Mouse (Mus musculus): Measurements from ENCODE around the gene Gm9887.
"Not testable (repeated sequence)": the region's sequence is repeated elsewhere in the genome, so short reads cannot be mapped to it uniquely, and the experiment has no call there.

Gm9887 gene

DNA sequence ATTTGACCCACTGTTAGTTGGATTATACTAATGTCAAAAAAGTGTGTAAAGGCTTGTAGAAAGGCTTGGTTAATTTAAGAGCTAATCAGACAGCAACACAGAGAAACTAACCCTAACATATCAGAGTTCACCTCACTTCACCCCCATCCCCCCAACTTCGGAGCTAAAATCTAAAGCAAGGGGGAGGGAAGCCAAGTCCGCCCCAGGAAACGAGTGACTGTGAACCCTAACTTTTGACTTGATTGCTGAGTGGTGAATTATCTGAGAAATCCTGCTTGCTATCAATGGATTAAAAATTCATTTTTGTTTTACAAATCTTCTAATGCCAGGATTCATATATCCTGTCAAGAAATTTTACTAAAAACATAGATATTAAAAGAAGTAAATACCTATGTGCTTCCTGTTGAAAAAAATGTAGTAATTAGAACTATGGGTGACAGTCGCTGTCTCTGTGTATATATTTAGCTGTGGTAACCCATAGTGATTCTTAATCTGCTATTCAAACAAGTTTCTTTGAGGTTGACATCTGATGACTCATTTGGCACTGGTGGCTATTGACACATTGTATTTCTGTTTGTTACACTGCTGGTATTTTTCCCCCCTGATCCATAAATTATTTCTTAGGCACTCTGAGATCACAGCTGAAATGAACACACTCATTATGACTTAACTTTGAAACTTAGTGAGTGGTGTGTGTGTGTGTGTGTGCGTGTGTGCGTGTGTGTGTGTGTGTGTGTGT is 13.5 kb upstream of the Gm9887 start:
- no peak for DNase-seq

DNA sequence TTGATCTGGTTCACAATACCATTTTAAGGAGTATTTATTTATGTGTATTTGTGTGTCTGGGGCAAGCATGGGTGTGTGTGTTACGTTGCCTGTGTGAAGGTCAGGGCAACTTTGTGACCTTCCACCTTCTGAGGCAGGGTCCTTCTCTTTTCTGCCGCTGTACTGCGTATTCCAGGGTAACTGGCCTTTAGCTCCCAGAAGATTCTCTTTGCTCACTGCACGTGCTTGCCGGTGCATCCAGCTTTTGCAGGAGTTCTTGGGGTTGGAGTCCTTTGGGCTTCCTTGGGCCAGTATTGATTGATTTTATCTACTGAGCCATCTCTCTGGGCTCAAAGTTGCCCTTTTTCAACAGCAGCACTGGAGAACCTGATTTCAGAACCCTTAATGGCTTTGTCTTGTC is 12.3 kb upstream of the Gm9887 start:
- no peak for DNase-seq

DNA sequence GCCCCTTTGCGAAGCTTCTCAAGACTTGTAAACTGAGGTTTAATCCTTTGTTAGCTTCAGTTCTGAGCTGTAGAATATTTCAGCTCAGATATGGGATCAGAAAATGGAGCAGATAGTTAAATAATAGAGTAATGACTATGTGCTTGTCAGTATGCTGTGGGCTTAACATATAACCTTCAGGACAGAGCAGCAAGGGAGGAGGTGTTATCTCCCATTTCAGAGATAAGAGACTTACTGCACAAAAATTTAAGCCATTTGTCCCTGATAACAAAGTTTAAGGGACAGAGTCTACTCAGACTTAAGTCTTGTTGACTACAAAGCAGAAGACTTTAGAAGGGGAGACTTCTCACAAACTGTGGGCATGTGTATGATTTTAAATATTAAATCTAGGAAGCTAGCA is 10.6 kb upstream of the Gm9887 start:
- DNase-seq: no peak

DNA sequence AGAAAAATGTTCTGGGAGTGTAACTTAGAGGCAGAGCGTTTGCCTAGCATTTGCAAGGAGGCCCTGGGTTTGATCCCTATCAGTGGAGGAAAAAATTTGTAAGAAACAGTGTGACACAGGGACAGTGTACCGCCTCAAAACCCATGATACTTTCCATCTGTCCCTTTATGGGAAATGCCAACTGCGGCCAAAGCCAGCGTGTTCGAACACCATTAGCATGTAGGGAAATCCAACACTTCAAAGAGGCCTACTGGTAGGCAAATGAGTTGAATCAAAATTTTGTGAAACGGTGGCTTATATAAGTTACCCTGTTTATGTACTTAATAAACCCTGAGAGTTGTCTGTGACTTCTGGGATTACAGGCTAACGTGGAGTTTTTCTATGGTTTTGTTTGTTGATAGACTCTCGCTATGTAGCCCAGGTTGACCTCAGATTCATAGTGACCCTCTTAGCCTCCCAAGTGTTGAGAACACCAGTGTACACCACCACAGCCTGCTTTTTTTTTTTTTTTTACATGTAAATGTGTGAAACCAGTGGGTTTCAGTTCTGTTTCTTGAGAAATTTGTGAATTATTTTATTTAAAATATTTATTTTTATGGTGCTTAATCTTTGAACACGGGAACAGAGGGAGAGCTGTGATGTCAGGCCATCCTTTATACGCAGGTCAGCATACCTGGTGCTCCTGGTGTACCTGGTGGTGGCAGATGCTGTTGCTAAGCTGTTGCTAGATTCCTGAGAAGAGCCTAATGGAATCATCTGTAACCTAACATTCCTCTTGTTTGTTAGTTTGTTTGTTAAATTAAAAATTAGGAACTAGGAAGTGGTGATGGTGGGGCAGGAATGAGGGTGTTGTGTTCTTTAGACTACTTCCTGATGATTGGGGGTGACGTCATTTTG is 6.5 kb upstream of the Gm9887 start:
- DNase-seq: no peak

DNA sequence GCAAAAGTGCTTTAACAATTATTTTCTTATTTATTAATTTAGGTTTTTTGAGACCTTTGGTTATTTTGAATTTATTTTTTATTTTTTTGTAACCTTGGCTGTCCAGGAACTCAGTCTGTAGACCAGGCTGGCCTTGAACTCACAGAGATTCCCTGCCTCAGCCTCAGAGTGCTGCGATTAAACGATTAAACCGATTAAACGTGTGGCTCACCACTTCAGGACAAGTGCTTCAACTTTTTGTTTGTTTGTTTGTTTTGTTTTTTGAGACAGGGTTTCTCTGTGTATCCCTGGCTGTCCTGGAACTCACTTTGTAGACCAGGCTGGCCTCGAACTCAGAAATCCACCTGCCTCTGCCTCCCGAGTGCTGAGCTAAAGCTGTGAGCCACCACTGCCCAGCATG is 5.4 kb upstream of the Gm9887 start:
- DNase-seq: not testable (repeated sequence)

DNA sequence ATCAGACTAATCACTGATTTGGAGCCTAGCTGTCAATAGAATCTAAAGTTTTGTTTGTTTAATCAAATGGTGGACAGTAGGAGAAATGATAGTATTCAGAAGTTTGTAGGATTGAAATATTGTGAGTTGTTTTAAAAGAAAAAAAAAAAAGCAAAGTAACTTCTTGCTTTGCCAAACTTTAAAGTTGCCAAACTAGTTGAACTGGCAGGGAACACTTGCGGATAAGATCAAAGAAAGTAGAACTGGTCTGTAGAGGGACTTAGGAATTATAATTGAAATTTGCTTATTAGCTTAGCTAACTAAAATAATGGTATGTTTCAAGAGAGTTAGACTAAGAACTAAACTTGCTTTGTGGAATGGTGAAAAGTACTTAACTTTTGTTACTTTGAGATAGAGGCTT is 4.9 kb upstream of the Gm9887 start:
- no peak for DNase-seq

DNA sequence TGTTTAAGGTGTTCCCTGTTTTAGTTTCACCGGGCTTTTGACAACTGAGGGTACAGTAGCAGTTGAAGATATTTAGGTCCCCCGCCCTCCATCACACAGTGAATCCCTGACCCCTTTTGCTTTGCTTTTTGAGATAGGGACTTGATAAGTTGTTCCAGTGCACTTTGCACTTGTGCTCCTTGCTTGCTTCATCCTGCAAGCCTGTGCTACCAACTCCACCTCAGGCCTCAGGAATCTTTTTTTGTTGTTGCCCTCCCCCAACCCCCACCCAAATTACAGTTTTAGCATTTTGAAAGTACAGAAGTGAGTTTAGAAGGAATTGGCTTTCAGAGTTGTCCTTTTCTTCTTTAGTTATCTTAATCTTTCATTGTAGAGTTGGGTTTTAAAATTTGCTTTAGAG is 3.9 kb upstream of the Gm9887 start:
- DNase-seq: no peak

DNA sequence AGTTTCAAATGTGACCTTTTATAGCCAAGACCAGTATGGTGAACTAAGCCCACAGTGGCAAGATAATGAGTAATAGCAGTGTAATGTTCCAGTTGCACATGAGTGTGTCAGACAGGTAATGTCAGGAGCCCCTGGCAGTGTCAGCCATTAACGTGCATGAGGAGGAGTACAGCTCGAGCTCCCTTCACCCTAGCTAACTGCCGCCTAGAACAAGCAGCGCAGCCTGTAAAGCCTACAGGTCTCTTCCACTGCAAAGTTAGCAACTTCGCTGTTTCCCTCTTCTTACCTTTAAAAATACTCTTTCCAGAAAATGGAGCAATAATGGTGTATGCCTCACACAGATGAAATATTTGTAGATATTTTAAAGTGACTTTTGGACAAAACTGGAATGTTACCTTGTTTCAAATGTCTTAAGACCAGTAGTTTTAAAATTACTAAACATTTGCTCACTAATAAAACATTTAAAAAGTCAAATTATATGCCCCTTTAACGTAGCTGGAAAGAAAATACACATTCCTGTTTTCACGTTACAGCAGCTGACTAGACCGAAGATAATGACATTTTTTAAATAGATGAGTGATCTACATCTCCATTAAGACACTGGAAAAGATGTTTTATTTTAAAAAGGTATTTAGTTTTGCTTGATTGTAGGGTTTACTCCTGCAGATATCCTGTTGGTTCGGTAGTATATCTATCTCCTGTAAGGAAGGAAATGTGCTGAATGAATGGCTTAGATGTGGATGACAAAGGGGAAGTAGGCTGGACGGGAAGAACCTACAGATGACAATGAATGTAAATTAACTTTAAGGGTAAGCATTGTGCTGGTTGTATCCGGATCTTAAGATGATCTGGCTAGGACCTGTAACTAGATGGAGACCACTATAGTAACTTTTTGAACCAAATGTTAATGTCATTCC is 1.9 kb upstream of the Gm9887 start:
- DNase-seq: no peak

DNA sequence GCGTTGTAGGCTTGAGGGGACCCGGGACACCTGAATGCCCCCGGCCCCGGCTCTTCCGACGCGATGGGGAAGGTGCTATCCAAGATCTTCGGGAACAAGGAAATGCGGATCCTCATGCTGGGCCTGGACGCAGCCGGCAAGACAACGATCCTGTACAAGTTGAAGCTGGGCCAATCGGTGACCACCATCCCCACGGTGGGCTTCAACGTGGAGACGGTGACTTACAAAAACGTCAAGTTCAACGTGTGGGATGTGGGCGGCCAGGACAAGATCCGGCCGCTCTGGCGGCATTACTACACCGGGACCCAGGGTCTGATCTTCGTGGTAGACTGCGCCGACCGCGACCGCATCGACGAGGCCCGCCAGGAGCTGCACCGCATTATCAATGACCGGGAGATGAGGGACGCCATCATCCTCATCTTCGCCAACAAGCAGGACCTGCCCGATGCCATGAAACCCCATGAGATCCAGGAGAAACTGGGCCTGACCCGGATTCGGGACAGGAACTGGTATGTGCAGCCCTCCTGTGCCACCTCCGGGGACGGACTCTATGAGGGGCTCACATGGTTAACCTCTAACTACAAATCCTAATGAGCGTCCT is 573 bp upstream of the Gm9887 start:
- DNase-seq: no peak

DNA sequence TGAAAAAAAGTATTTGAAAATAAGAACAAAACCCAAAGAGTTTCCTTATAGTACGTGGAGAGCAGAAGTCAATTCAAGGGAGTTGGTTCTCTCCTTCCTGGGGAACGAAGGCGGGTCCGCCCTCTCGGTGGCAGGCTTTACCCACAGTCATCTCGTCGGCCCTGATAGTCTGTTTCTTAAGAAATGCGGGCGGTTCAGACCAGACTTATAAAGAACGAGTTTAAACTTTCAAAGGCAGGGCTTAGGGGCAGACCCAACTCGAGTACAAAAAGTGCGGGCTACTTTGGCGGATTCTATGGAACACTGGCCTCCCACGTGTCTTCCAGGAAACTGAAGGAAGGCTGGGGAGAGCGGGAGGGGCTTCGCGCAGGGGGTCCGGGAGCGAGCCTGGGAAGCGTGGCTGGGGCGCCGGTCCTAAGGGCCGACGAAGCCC is 821 bp downstream of the Gm9887 start:
- DNase-seq: no peak

DNA sequence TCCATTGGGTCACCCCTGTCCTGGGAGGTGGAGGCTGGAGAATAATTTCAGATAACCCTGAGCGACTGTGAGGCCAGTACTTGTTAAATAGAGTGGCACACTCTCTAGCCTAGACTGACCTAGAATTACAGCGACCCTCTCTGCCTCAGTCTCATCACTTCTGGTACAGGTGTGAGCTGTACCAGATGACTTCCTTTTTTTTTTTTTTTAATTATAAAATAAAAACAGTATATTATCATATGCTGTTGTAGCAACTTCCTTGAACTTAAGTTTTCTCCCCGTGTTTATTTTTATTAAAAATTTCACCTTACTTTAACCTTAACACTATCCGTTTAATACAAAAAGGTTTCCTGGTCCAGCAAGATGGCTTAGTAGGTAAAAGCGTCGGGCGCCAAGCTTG is 1.3 kb downstream of the Gm9887 start:
- no peak for DNase-seq

DNA sequence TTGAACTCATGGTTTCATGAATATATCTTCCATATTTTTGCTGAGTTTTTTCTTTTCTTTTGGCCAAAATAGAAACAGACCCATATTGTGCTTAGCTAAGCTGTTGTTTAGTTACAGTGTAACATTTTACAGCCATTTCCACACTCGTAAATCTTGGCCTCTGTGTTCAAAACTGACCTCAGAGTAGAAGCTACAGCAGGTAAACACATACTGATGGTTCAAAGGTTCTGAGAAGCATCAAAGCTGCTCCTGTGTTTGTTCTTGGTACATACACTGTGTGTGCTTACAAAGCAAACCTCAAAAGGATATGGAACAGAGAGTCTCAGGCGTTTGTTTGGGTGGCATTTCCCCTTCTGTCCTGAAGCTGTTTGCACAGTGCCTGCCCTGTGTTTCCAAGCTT is 4.7 kb downstream of the Gm9887 start:
- DNase-seq: no peak

DNA sequence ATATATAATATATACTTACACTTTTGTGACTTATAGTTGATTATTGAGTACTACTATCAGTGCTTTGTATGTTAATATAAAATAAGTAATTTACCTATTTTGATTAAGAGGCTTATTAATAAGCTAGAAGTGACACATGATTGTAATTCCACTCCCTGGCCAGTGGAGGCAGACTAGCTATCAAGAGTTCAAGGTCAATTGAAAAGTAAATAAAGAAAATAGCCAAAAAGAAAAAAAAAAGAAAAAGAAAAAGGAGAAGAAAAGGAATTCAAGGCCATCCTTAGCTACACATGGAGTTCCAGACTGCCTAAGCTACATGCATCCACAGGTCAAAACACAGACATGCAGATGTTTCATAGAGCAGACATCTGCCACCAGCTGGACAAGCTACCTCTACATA is 5.8 kb downstream of the Gm9887 start:
- DNase-seq: no peak

DNA sequence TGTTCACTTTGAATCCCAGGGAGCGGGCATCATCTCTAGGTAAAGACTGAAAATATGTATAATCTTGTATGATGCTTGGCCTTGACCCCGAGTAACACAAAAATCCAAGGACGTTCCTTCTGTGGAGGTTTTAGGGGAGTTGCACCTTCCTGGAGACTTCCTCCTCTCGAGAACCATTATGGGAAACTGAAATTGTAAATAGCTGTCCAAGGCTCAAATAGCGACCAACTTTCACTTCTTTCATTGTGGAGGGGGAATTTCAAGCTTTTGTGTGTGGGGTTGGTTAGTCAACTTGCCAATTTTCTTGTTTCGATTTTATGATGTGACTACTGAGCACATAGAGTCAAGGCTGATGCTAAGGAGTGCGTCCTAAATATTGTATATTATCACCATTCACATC is 6.5 kb downstream of the Gm9887 start:
- DNase-seq: no peak

DNA sequence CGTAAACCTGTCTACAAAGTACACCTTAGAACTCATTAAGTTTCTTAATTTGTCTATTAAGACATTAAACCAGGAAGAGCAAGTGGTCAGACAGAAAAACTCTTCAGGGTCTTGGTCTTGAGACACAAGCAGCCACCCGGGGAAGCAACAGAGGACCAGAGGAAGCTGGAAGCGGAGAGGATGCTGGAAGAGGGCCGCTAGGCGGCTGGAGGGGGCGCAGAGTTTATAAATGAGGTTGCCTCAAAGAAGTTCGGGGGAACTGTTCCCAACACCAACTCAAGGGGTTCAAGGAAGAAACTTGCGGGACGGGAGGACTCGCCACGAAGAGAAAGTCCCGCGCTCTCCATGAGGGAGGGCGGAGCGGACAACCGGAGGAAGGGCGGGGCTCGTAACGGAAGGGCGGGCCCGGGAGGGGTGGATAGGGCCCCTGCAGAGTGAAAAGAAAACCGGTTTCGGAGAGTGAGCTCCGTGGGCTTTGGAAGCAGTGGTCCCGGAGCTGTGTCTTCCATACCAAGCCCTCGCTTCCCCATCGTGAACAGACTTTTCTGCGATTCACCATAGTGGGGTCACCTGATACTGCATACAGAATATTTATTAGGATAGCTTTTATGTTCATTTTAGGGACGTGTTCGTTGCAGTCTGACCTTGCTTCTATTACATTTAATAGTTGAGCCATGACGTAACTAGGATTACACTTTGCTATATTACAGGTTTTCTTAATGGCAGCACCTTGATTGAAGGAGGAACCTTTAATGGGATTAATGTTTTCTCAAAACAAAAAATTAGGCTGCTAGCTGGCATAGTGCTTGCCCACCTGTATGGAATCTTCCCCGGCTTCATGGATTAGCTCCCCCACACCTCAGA is 8.1 kb downstream of the Gm9887 start:
- peak; percentile 70 for DNase-seq

DNA sequence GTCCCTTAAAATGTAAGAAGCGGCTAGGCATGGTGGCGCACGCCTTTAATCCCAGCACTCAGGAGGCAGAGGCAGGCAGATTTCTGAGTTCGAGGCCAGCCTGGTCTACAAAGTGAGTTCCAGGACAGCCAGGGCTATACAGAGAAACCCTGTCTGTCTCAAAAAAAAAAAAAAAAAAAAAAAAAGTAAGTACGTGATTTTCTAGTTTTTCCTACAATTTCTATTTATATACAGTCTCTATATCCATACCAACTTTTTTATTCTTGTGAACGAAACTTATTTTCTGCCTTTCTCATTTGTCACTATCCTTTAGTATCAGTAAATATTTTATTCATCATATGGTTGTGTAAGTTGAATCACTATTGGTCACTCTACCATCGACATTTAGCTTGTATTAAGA is 9.1 kb downstream of the Gm9887 start:
- not testable (repeated sequence) for DNase-seq

DNA sequence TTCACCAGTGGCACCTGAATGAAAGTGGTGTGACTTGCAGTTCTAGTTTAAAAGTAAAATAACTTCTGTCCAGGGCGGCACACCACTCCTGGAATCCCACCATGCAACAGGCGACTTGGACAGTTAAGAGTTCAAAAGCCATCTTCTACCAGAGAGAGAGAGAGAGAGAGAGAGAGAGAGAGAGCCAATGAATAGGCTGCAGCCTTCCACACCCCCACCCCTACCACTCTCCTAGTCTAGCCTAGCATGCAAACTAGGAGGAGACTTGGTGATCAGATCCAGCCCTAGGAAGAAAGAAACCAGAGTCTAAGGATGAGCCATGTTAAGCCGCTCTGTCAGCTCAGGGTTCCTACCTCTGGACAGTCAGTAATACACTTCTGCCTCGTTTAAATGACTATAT is 9.9 kb downstream of the Gm9887 start:
- no peak for DNase-seq

DNA sequence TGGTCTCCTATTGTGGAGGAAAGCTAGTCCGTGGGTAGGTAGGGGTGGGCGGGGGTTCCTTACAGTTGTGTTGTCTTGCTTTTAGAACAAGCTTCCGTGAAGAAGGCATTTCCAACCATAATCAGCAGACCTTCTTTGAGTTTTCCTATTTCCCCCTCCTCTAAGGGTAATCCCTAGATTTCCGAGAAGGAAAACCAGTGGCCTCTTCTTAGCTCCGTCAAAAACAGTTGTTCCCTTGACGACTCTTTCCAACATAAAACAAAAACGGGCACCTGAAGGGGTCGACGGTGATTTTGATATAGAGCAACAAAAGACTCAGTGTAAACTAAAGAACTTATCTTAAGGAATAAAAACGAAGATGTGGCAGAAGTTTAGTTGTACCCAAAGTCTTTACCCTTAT is 10.3 kb downstream of the Gm9887 start:
- DNase-seq: no peak

DNA sequence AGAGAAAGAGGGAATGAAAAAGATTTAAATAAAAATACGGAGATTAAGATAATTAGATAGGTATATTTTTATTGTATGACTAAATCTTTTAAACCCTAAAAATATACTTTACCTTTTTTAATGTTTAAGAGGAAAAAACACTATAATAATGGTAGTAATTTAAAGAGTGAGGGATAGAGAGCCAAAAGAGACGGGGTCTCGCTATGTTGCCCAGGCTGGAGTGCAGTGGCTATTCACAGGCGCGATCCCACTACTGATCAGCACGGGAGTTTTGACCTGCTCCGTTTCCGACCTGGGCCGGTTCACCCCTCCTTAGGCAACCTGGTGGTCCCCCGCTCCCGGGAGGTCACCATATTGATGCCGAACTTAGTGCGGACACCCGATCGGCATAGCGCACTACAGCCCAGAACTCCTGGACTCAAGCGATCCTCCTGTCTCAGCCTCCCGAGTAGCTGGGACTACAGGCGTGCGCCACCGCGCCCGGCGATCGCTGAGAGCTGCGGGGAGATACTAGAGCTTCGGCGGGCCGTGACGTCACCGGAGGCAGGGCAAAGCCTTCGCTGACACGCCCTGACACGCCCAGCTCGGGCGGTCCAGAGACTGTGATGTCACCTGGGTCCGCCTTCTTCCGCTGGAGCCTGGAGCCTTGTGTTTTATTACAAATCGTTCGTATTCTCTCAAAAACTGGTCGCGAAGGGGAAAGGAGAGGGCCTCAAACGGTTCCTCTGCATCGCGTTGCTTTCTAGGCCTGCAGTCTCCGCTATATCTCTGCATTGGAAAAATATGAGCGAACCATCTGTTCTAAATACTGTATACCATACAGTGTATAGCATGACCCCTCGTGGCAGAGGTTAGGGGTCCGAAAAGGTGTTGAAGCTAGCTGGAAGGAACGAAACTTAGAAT is 11.0 kb downstream of the Gm9887 start:
- DNase-seq: peak; percentile 99

DNA sequence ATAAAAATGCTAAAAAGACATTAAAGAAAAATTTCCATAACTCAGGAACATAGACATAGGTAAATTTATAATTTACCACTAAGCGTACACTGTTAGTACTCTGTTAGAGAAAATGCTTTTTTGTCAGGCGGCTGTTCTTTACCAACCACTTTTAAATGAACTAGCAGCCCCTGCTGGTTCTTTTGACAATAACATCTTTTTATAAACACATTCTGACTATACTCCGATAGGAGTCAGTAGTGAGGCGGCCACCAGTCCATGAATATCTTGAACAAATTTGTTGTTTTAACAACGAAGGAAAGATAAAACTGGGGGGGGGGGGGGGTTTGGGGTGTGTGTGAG is 11.6 kb downstream of the Gm9887 start:
- DNase-seq: peak; percentile 57

DNA sequence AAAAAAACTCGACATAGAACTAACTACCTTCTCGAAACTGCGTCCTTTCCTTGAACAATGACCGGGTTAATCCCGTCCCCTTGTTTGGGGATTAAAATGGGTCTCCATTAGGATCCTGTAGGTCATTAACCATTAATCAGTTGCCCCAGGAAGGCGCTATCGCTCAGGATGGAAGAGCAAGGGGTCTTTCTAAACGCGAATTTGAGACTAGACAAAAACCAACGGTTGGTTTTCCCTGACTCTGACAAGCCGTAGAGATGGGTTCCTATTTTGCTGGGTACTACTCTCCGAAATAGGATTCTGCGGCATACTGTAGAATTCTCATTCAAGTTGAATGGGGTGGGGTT is 15.0 kb downstream of the Gm9887 start:
- no peak for DNase-seq
